Mouse (Mus musculus): ENCODE measurements at regions not wholly inside any gene's neighbourhood (a gene's known extent, or its start where the extent isn't known, plus 50 kb on each side); places are given as distances from the start of the nearest gene placed in this dataset.
A peak's percentile ranks its signal among the peaks of the same experiment; 100 is the strongest.

DNA sequence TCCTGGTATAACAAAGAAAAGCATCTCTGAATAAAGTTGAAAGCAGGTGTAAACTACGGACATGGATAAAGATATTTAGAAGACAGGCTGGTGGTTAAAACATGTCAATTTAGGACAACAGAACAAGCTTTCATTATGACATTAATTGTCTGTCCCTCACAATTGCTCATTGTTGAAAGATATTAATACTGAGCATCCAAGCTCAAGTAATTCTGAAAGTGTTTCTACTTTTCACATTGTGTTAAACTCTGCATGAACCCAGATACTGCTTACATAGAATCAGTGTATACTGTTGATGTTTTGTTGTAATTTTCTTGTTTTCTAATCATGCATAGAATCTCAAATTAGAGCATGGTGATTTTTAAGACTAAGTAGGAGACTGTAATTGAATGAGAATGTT, 614.7 kb upstream of the Lingo2 start:
- no peak for DNase-seq (ENCODE audit: low read depth, low spot score)

DNA sequence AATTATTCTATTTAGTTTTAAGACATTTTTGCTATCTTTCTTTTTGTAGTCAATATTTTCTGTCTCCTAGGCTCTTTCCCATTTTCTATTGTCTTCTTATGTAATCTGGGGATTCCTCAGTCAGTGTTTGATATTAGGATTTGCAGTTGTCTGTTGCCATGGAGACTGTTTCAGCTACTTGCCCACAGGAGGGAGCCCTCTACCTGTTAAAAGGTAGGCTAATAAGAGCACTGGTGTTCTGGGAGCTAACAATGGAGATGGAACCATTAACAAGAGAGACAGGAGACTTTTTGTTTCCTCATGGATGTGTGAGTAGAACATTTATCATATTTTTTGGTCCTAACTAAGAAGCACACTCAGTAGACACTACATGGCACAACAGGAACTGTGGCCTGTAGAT, 608.7 kb upstream of the Lingo2 start:
- peak; percentile 55 for DNase-seq (ENCODE audit: low read depth, low spot score)

DNA sequence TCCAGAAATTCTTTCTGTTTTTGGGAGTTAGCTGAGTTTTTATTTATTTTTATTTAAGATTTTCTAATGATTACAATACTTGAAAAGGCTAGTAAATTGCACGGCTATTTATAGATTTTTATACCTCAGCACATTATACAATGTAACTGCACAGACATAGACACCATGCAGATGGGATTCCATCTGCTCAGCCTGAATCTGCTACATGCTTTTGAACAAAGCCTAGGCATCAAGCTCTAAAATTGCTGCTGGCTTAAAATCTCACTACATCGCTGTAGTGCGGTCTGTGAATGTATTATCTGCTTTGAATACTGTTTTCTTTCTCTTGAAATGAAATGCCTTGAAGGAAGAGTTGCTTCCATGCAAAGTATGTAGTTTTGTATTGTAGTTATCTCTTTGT, 594.5 kb upstream of the Lingo2 start:
- no peak for DNase-seq (ENCODE audit: low read depth, low spot score)

DNA sequence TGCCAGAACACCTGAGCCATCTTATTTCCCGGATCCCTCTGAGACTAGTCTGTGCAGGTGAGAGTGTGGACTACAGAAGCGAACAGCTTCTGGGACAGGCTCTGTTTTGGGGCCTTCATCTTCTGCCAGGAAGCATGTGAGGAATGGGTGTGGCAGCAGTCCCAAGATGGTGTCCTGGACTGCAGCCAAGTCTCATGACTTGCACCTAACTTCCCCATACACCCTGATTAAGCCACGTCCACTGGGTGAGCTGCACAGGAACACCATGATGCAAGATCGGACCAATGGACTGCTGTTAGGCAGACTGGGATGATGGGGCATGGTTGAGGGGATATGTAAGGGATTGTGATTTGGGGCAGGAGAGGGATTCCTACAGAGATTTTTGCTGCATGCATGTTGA, 556.2 kb upstream of the Lingo2 start:
- peak; percentile 5 for DNase-seq (ENCODE audit: low read depth, low spot score)

Data from A20 (cell line).